31 mouse cellular contexts compared by ENCODE assay signal in the genomic region with DNA sequence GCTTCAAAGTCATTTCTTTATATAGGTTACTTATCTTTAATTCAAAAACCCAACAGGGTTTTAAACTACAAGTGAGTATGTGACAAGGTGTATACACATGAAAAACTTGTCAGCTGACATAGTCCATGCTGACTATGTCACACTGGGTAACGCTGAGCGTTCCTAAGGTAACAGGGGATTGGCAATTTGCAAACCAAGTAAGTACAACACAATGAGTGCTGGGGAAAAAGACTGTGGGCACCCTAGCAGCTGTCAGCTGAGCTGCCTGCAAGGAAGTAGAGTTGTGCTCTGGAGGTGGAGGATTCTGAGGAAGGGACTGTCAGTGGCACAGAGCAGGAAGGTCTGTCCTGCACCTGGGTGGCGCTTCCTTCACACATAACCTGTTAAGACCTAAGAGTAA. TPM values are rescaled to one million over a fixed set of nuclear protein-coding genes. Genes with fewer than 3 reads are reported as not detected.
A peak's percentile ranks its signal among the peaks of the same experiment; 100 is the strongest.
DNase-seq lines count a peak whose midpoint lies in the region; ATAC-seq lines count a peak whose summit lies in the region.
"Had no signal": no experiment of that assay in that cellular context is flagged by ENCODE, and none has a peak within 500 bp of the region (broad histone marks: within the 10 kb centered on the region; RNA-seq: fewer than 3 reads in every experiment).

No protein-coding gene starts in this region.

- no peak for DNase-seq in kidney, adult 18-20 months
- peak; percentile 16 for DNase-seq in layer of hippocampus, adult 9-11 months
- no peak for DNase-seq in layer of hippocampus, postnatal 25 days (ENCODE audit: extremely low spot score in 1 of 2, low spot score in 1 of 2)
- no peak for DNase-seq in midbrain, embryonic 10.5 days (ENCODE audit: low spot score)
- DNase-seq in cerebellum, postnatal 36 days: no peak
- DNase-seq: adrenal gland, postnatal 25 days; B cell, adult 2 months; cerebellum, adult 2 months; cerebellum, postnatal 14 days; gastrocnemius, postnatal 25 days; heart, adult 11 months; kidney, adult 2 months; kidney, postnatal 25 days; liver, postnatal 0 days; lung, postnatal 4 days; right cerebral cortex, postnatal 4 days; thymus, adult 18-20 months; thymus, postnatal 25 days had no signal

- H3K4me2 ChIP-seq in kidney, embryonic 15.5 days: no peak overlapping the region
- H3K4me2 ChIP-seq in midbrain, embryonic 16.5 days (ENCODE audit: low read length): no peak overlapping the region
- H3K4me2 ChIP-seq: embryonic facial prominence, embryonic 15.5 days; heart, embryonic 15.5 days; liver, embryonic 12.5 days; midbrain, embryonic 15.5 days had no signal

- peak overlapping the region; percentile 62 for H3K27ac ChIP-seq in kidney, embryonic 15.5 days
- H3K27ac ChIP-seq in midbrain, embryonic 16.5 days (ENCODE audit: low read length): no peak overlapping the region
- H3K27ac ChIP-seq in midbrain, embryonic 10.5 days (replicated peaks): no peak overlapping the region
- H3K27ac ChIP-seq: embryonic facial prominence, embryonic 10.5 days; embryonic facial prominence, embryonic 15.5 days; heart, embryonic 10.5 days; heart, embryonic 15.5 days; liver, embryonic 12.5 days; midbrain, embryonic 15.5 days; stomach, postnatal 0 days had no signal

- H3K9me3 ChIP-seq in kidney, embryonic 15.5 days (replicated peaks): no peaks in the 10 kb centered on the region
- H3K9me3 ChIP-seq in midbrain, embryonic 16.5 days (replicated peaks; ENCODE audit: control insufficient read depth, low read length, poor library complexity, severe bottlenecking): no peaks in the 10 kb centered on the region
- no peaks in the 10 kb centered on the region for H3K9me3 ChIP-seq in midbrain, embryonic 10.5 days (replicated peaks)
- H3K9me3 ChIP-seq: embryonic facial prominence, embryonic 10.5 days; embryonic facial prominence, embryonic 15.5 days; heart, embryonic 10.5 days; heart, embryonic 15.5 days; liver, embryonic 12.5 days; megakaryocyte, embryonic 14.5 days; midbrain, embryonic 15.5 days had no signal

- H3K36me3 ChIP-seq in kidney, embryonic 15.5 days: no peaks in the 10 kb centered on the region
- no peaks in the 10 kb centered on the region for H3K36me3 ChIP-seq in midbrain, embryonic 16.5 days (ENCODE audit: control insufficient read depth, insufficient read depth, low read length)
- no peaks in the 10 kb centered on the region for H3K36me3 ChIP-seq in midbrain, embryonic 10.5 days
- H3K36me3 ChIP-seq: embryonic facial prominence, embryonic 10.5 days; embryonic facial prominence, embryonic 15.5 days; heart, embryonic 10.5 days; heart, embryonic 15.5 days; liver, embryonic 12.5 days; midbrain, embryonic 15.5 days had no signal

- H3K4me1 ChIP-seq in kidney, embryonic 15.5 days: peaks cover 31% of the 10 kb centered on the region
- no peaks in the 10 kb centered on the region for H3K4me1 ChIP-seq in midbrain, embryonic 16.5 days (ENCODE audit: control insufficient read depth, insufficient read depth, low read length)
- no peaks in the 10 kb centered on the region for H3K4me1 ChIP-seq in midbrain, embryonic 10.5 days
- H3K4me1 ChIP-seq: embryonic facial prominence, embryonic 10.5 days; embryonic facial prominence, embryonic 15.5 days; heart, embryonic 10.5 days; heart, embryonic 15.5 days; liver, embryonic 12.5 days; megakaryocyte, embryonic 14.5 days; midbrain, embryonic 15.5 days had no signal

- WGBS in kidney, embryonic 15.5 days: 78% methylated on average over 3 of the region's 3 CpGs
- WGBS in midbrain, embryonic 16.5 days: 59% methylated on average over 3 of the region's 3 CpGs
- 86% methylated on average over 3 of the region's 3 CpGs for WGBS in midbrain, embryonic 10.5 days

- H3K27me3 ChIP-seq in kidney, embryonic 15.5 days: no peaks in the 10 kb centered on the region
- no peaks in the 10 kb centered on the region for H3K27me3 ChIP-seq in midbrain, embryonic 16.5 days (ENCODE audit: control insufficient read depth, insufficient read depth, low read depth, low read length)
- H3K27me3 ChIP-seq in midbrain, embryonic 10.5 days (ENCODE audit: low read depth, poor library complexity, severe bottlenecking): no peaks in the 10 kb centered on the region
- H3K27me3 ChIP-seq: embryonic facial prominence, embryonic 15.5 days; heart, embryonic 15.5 days; midbrain, embryonic 15.5 days had no signal

- peak; percentile 12; the same call in 1 of the 2 replicates for ATAC-seq in kidney, embryonic 15.5 days (replicated peaks; ENCODE audit: low FRiP score)
- ATAC-seq in midbrain, embryonic 16.5 days: peak; percentile 5; the same call in 1 of the 2 replicates
- ATAC-seq: hindbrain, embryonic 16.5 days; liver, embryonic 12.5 days; liver, postnatal 0 days; midbrain, embryonic 15.5 days had no signal

- H3K4me3 ChIP-seq in kidney, embryonic 15.5 days (replicated peaks): no peak overlapping the region
- no peak overlapping the region for H3K4me3 ChIP-seq in midbrain, embryonic 16.5 days (ENCODE audit: low read depth, low read length)
- H3K4me3 ChIP-seq in midbrain, embryonic 10.5 days: no peak overlapping the region
- H3K4me3 ChIP-seq: embryonic facial prominence, embryonic 10.5 days; embryonic facial prominence, embryonic 15.5 days; heart, embryonic 10.5 days; heart, embryonic 15.5 days; liver, embryonic 12.5 days; megakaryocyte, embryonic 14.5 days; midbrain, embryonic 15.5 days had no signal

- no peak overlapping the region for H3K9ac ChIP-seq in kidney, embryonic 15.5 days
- H3K9ac ChIP-seq in midbrain, embryonic 16.5 days (ENCODE audit: low read depth, low read length): no peak overlapping the region
- H3K9ac ChIP-seq: embryonic facial prominence, embryonic 15.5 days; heart, embryonic 15.5 days; liver, embryonic 12.5 days; liver, postnatal 0 days; midbrain, embryonic 15.5 days had no signal

RNA-seq across cellular contexts. Expression of a gene that starts 43.7 kb away (rescaled TPM):
- 40.0 and 45.1 TPM in 2 replicates for polyA plus RNA-seq in kidney, embryonic 15.5 days (2015; fragmentation: Nextera tagmentation; extraction: Ambion mirVana)
- total RNA-seq in layer of hippocampus, postnatal 25 days (2021): 10 to 100 TPM in 1 of 2 experiments, 1 to 10 TPM in 1; 9.7 to 12.1 TPM
- 3.9 and 4.8 TPM in 2 replicates for polyA plus RNA-seq in midbrain, embryonic 16.5 days (2015; fragmentation: Nextera tagmentation; extraction: Ambion mirVana)
- 1.7 and 1.8 TPM in 2 replicates for polyA plus RNA-seq in midbrain, embryonic 10.5 days (2016; fragmentation: Nextera tagmentation; extraction: Ambion mirVana)
- total RNA-seq: gastrocnemius, postnatal 25 days; heart, postnatal 25 days; neutrophil, adult 5-6 weeks had no signal
